Mouse (Mus musculus): ENCODE measurements around the gene Fam222b. TPM values are rescaled to one million over a fixed set of nuclear protein-coding genes. Genes with fewer than 3 reads are reported as not detected.

The Fam222b gene
- polyA plus RNA-seq, 1 experiment from 2014 or later = 18.2 TPM

- WGBS = 80% methylated on average over 5 of the region's 5 CpGs
- no peak for ATAC-seq (replicated peaks; ENCODE audit: low FRiP score)
- Histone ChIP-seq H3K4me3 (replicated peaks) (no peak overlapping the region), H3K9me3 (replicated peaks) (no peaks in the 10 kb centered on the region), H3K36me3 (peaks cover 54% of the 10 kb centered on the region), H3K27ac (no peak overlapping the region), H3K4me1 (no peaks in the 10 kb centered on the region), H3K9ac (no peak overlapping the region), H3K27me3 (no peaks in the 10 kb centered on the region), H3K4me2 (no peak overlapping the region)
Observed at GRCm38 (mm10) chr11:78071938-78072337, 22.5 kb upstream of the Fam222b start.

GRCm38 (mm10) chr11:78072425-78073130 is 21.9 kb upstream of the Fam222b start:
- no peak for ATAC-seq (replicated peaks; ENCODE audit: low FRiP score)
- Histone ChIP-seq H3K4me2 (no peak overlapping the region), H3K9ac (no peak overlapping the region), H3K27me3 (no peaks in the 10 kb centered on the region), H3K27ac (no peak overlapping the region), H3K9me3 (replicated peaks) (no peaks in the 10 kb centered on the region), H3K4me1 (no peaks in the 10 kb centered on the region), H3K4me3 (replicated peaks) (no peak overlapping the region), H3K36me3 (peaks cover 60% of the 10 kb centered on the region)
- 25% methylated on average over 6 of the region's 6 CpGs for WGBS

DNA sequence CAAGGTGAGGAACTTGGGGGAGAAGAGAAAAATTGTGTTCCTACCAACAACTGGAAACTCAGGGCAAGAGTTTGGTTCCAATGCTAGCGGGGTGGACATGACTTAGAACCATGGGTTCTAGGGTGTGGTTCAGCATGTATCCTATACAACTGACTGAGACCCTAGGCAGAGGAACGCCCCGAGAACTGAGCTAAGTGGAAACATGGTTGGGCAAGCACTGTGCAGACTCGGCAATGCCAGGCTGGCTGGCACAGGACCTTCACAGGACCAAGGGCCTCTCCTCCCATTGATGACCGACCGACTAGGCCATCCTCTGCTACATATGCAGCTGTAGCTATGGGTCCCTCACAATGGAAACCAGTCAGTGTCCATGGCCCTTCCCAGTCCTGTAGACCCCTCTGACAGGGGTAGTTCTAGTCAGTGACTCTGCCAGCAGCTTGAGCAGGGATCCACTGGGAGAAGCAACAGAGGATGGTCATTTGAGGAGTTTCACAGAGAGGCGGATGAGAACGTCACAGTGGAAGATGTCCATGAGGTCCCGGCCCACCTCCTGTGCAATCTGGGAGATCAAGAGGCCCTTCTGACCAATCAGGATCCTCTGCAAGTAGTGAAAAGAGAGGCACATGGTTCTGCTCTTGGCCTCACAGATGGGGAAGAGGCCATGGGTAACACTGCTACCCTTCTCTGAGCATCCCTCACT is 20.7 kb upstream of the Fam222b start:
- H3K27me3 ChIP-seq = no peaks in the 10 kb centered on the region
- ATAC-seq (replicated peaks; ENCODE audit: low FRiP score) = peak; percentile 40
- peaks cover 65% of the 10 kb centered on the region for H3K36me3 ChIP-seq
- 92% methylated on average over 9 of the region's 9 CpGs for WGBS
- no peaks in the 10 kb centered on the region for H3K9me3 ChIP-seq (replicated peaks)
- H3K9ac ChIP-seq = no peak overlapping the region
- H3K27ac ChIP-seq = no peak overlapping the region
- H3K4me3 ChIP-seq (replicated peaks) = no peak overlapping the region
- no peak overlapping the region for H3K4me2 ChIP-seq
- no peaks in the 10 kb centered on the region for H3K4me1 ChIP-seq

GRCm38 (mm10) chr11:78074277-78074652 is 20.2 kb upstream of the Fam222b start:
- Histone ChIP-seq H3K27ac (no peak overlapping the region), H3K9me3 (replicated peaks) (no peaks in the 10 kb centered on the region), H3K4me1 (peaks cover 5% of the 10 kb centered on the region), H3K36me3 (peaks cover 65% of the 10 kb centered on the region), H3K4me3 (replicated peaks) (no peak overlapping the region), H3K9ac (no peak overlapping the region), H3K27me3 (no peaks in the 10 kb centered on the region), H3K4me2 (no peak overlapping the region)
- WGBS = 82% methylated on average over 2 of the region's 2 CpGs
- peak; percentile 27; the same call in 1 of the 2 replicates for ATAC-seq (replicated peaks; ENCODE audit: low FRiP score)

GRCm38 (mm10) chr11:78074666-78075065 is 19.8 kb upstream of the Fam222b start:
- Histone ChIP-seq H3K27me3 (no peaks in the 10 kb centered on the region), H3K36me3 (peaks cover 65% of the 10 kb centered on the region), H3K9me3 (replicated peaks) (no peaks in the 10 kb centered on the region), H3K4me2 (no peak overlapping the region), H3K4me3 (replicated peaks) (no peak overlapping the region), H3K27ac (no peak overlapping the region), H3K4me1 (peaks cover 9% of the 10 kb centered on the region), H3K9ac (no peak overlapping the region)
- ATAC-seq (replicated peaks; ENCODE audit: low FRiP score) = no peak
- 90% methylated on average over 4 of the region's 4 CpGs for WGBS

- H3K9me3 ChIP-seq (replicated peaks) = no peaks in the 10 kb centered on the region
- H3K4me2 ChIP-seq = peak within 1 kb of the TSS; percentile 88
- no peaks in the 10 kb centered on the region for H3K27me3 ChIP-seq
- H3K4me3 ChIP-seq (replicated peaks) = peak within 1 kb of the TSS; percentile 93
- peak within 1 kb of the TSS; percentile 90 for H3K9ac ChIP-seq
- WGBS = 1% methylated on average over 42 of the region's 42 CpGs
- peak within 1 kb of the TSS; percentile 78 for H3K27ac ChIP-seq
- peaks cover 15% of the 10 kb centered on the region for H3K4me1 ChIP-seq
- H3K36me3 ChIP-seq = peaks cover 29% of the 10 kb centered on the region
- peak; percentile 90 for ATAC-seq (replicated peaks; ENCODE audit: low FRiP score)
Observed at GRCm38 (mm10) chr11:78079961-78080921, 14.2 kb upstream of the Fam222b start, which contains the start of gene Eral1. Gene Eral1 (minus strand): TSS chr11:78080383.

GRCm38 (mm10) chr11:78083595-78083994 is 10.9 kb upstream of the Fam222b start:
- H3K27me3 ChIP-seq = no peaks in the 10 kb centered on the region
- no peak overlapping the region for H3K27ac ChIP-seq
- no peaks in the 10 kb centered on the region for H3K36me3 ChIP-seq
- H3K9me3 ChIP-seq (replicated peaks) = no peaks in the 10 kb centered on the region
- no peak overlapping the region for H3K4me3 ChIP-seq (replicated peaks)
- H3K9ac ChIP-seq = no peak overlapping the region
- no peak overlapping the region for H3K4me2 ChIP-seq
- no peak for ATAC-seq (replicated peaks; ENCODE audit: low FRiP score)
- peaks cover 15% of the 10 kb centered on the region for H3K4me1 ChIP-seq
- WGBS = 36% methylated on average over 1 of the region's 1 CpGs

DNA sequence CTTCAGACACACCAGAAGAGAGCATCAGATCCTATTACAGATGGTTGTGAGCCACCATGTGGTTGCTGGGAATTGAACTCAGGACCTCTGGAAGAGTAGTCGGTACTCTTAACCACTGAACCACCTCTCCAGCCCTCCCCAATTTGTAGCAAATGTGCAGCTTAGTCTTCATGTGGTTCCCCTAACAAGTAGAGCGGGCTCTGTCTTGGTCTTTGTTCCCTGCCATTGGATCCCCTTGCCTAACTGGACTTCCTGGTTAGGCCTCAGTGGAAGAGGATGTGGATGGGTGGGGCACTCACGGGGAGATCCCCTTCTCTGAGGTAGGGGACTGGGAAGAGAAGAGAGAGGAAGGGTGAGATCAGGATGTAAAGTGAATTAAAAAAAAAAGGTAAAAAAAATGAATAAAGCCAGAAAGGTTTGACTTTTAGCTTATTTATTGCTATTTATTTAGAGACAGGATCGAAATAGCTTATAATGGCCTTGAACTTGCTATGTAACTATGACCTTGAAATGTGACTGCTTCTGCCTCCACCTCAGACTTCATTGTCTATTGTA is 7.5 kb upstream of the Fam222b start:
- Histone ChIP-seq H3K4me2 (no peak overlapping the region), H3K27me3 (no peaks in the 10 kb centered on the region), H3K9me3 (replicated peaks) (no peaks in the 10 kb centered on the region), H3K27ac (no peak overlapping the region), H3K9ac (no peak overlapping the region), H3K4me1 (no peaks in the 10 kb centered on the region), H3K36me3 (no peaks in the 10 kb centered on the region), H3K4me3 (replicated peaks) (no peak overlapping the region)
- WGBS = 69% methylated on average over 4 of the region's 4 CpGs
- no peak for ATAC-seq (replicated peaks; ENCODE audit: low FRiP score)

- 76% methylated on average over 5 of the region's 5 CpGs for WGBS
- Histone ChIP-seq H3K4me2 (no peak overlapping the region), H3K9me3 (replicated peaks) (no peaks in the 10 kb centered on the region), H3K27ac (no peak overlapping the region), H3K9ac (no peak overlapping the region), H3K4me3 (replicated peaks) (no peak overlapping the region), H3K27me3 (no peaks in the 10 kb centered on the region), H3K4me1 (no peaks in the 10 kb centered on the region), H3K36me3 (no peaks in the 10 kb centered on the region)
- no peak for ATAC-seq (replicated peaks; ENCODE audit: low FRiP score)
Observed at GRCm38 (mm10) chr11:78087756-78088281, 6.6 kb upstream of the Fam222b start.

- no peaks in the 10 kb centered on the region for H3K36me3 ChIP-seq
- peak overlapping the region; percentile 79 for H3K4me2 ChIP-seq
- WGBS = 53% methylated on average over 11 of the region's 11 CpGs
- peak overlapping the region; percentile 82 for H3K4me3 ChIP-seq (replicated peaks)
- H3K9ac ChIP-seq = peak overlapping the region; percentile 76; the same call in 1 of the 2 replicates
- H3K9me3 ChIP-seq (replicated peaks) = no peaks in the 10 kb centered on the region
- no peak for ATAC-seq (replicated peaks; ENCODE audit: low FRiP score)
- H3K4me1 ChIP-seq = peaks cover 26% of the 10 kb centered on the region
- H3K27ac ChIP-seq = peak overlapping the region; percentile 80
- H3K27me3 ChIP-seq = no peaks in the 10 kb centered on the region
Observed at GRCm38 (mm10) chr11:78094137-78094503, 340 bp upstream of the Fam222b start.

DNA sequence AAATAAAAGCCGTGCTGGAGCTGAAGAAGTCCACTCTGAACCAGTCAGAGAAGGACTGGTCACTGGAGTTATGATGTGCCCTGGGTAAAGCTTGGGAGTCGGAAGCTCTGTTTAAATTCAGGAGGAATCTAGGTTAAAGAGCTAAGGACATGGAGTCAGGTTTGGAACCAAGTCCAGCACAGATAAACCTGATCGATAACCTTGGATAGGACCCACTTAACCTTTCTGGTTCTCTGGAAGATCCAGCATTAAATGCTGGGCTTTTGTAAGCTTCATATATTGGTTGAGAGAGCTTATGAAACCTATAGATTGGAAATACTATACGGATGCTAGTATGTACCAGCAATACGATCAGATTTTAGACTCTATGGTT is 670 bp downstream of the Fam222b start:
- WGBS = 29% methylated on average over 5 of the region's 5 CpGs
- ATAC-seq (replicated peaks; ENCODE audit: low FRiP score) = no peak

More for the DNA sequence above, 670 bp downstream of the Fam222b start:
- Histone ChIP-seq H3K4me1 (peaks cover 26% of the 10 kb centered on the region), H3K36me3 (no peaks in the 10 kb centered on the region), H3K4me3 (replicated peaks) (peak overlapping the region; percentile 82), H3K27me3 (no peaks in the 10 kb centered on the region), H3K4me2 (peak overlapping the region; percentile 79), H3K9ac (peak overlapping the region; percentile 76), H3K9me3 (replicated peaks) (no peaks in the 10 kb centered on the region), H3K27ac (peak overlapping the region; percentile 80)
